Mouse (Mus musculus) heart, embryonic 10.5 days (tissue): Measurements from ENCODE around the gene Dyrk4. TPM values are rescaled to one million over a fixed set of nuclear protein-coding genes. Genes with fewer than 3 reads are reported as not detected.
A peak's percentile ranks its signal among the peaks of the same experiment; 100 is the strongest.

Experiments used
- DNase-seq: peaks from one replicate; pipeline ENCODE4 v3.0.0-alpha.2; 2017; ENCODE audit warnings: low spot score
- H3K27ac ChIP-seq: fragments of 300-500 bp; sonication (generic); 2 replicates; pipeline ENCODE4 v1.5.1; 2016; ENCODE audit warnings: mild to moderate bottlenecking
- H3K27me3 ChIP-seq: fragments of 300-500 bp; sonication (generic); 2 replicates; pipeline ENCODE4 v1.6.1; 2016; ENCODE audit warnings: mild to moderate bottlenecking; ENCODE audit not compliant: poor library complexity, insufficient read depth, severe bottlenecking
- H3K36me3 ChIP-seq: fragments of 300-500 bp; sonication (generic); 2 replicates; pipeline ENCODE4 v1.6.1; 2016; ENCODE audit warnings: mild to moderate bottlenecking, moderate library complexity
- H3K4me1 ChIP-seq: fragments of 300-500 bp; sonication (generic); 2 replicates; pipeline ENCODE4 v1.6.1; 2016; ENCODE audit warnings: mild to moderate bottlenecking
- H3K4me3 ChIP-seq: fragments of 300-500 bp; sonication (generic); 2 replicates; pipeline ENCODE4 v1.5.1; 2016; ENCODE audit warnings: mild to moderate bottlenecking, moderate library complexity
- H3K9me3 ChIP-seq: fragments of 300-500 bp; sonication (generic); 2 replicates; pipeline ENCODE4 v1.6.1; 2016; ENCODE audit warnings: mild to moderate bottlenecking, moderate library complexity
- WGBS: fragments of 180-500 bp; shearing (Covaris S2); methylation state at CpG from one replicate; pipeline ENCODE4 v1.1.7; 2016; 5-methylcytosine and 5-hydroxymethylcytosine counted together
- polyA plus RNA-seq: library from polyadenylated mRNA; unstranded; fragments of >200 nt; fragmentation: Nextera tagmentation; extraction: Ambion mirVana; gene quantifications from 2 replicates; pipeline ENCODE4 v1.2.1, GENCODE M21; 2016

Dyrk4 gene
- polyA plus RNA-seq, 1 experiment from 2014 or later: not detected

DNA sequence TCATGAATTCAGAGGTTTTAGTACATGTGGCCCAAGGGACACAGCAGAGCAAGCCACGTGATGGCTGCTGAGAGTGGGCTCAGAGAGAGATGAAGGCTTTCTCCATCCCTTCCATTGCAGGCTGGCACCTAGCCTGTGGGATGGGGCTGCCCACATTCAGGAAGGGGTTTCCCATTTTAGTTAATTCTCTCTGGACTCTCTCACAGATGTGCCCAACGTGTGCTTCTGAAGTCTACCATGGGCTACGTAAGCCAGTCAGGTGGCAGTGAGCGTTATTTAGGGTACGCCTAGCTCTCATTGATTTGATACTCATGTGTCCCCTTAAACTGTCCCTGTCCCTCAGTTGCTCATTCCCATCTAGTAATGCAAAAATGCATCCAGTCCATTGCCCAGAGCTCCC, 6.7 kb downstream of the Dyrk4 start:
- WGBS: 76% methylated on average over 5 of the region's 5 CpGs
- Histone ChIP-seq H3K27me3 (no peaks in the 10 kb centered on the region), H3K27ac (no peak overlapping the region)

DNA sequence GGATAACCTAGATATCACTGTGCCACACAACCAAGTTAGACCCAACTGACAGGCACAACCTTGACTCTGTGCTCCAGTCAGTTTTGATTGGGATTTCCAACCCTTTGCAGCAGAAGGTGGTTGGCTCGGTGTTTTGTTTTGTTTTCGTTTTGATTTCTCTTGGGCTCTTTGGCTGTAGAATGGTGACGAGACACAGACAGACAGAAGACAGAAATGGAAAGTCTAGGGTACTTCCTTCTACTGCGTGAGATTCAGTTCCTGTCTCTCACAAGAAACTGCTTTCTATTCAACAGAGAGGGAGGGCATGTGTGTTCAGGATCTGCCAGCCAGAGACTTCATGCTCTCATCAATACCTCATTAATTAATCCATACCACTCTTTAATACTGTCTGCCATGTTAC, 10.9 kb downstream of the Dyrk4 start:
- no peak for DNase-seq
- H3K4me1 ChIP-seq: no peaks in the 10 kb centered on the region
- H3K9me3 ChIP-seq: no peaks in the 10 kb centered on the region
- no peaks in the 10 kb centered on the region for H3K36me3 ChIP-seq
- no peak overlapping the region for H3K27ac ChIP-seq
- H3K27me3 ChIP-seq: no peaks in the 10 kb centered on the region
- 64% methylated on average over 4 of the region's 4 CpGs for WGBS
- H3K4me3 ChIP-seq: no peak overlapping the region

More for the DNA sequence above, 6.7 kb downstream of the Dyrk4 start:
- Histone ChIP-seq H3K36me3 (no peaks in the 10 kb centered on the region), H3K4me3 (no peak overlapping the region), H3K9me3 (no peaks in the 10 kb centered on the region), H3K4me1 (no peaks in the 10 kb centered on the region)
- peak; percentile 58 for DNase-seq

GRCm38 (mm10) chr6:126907876-126908275, 13.8 kb downstream of the Dyrk4 start:
- WGBS: 53% methylated on average over 3 of the region's 3 CpGs
- no peak for DNase-seq
- H3K27ac ChIP-seq: no peak overlapping the region
- no peak overlapping the region for H3K4me3 ChIP-seq
- H3K9me3 ChIP-seq: no peaks in the 10 kb centered on the region
- H3K36me3 ChIP-seq: no peaks in the 10 kb centered on the region
- no peaks in the 10 kb centered on the region for H3K27me3 ChIP-seq
- H3K4me1 ChIP-seq: no peaks in the 10 kb centered on the region

GRCm38 (mm10) chr6:126907378-126907777, 14.3 kb downstream of the Dyrk4 start:
- Histone ChIP-seq H3K9me3 (no peaks in the 10 kb centered on the region), H3K36me3 (no peaks in the 10 kb centered on the region), H3K27ac (no peak overlapping the region), H3K27me3 (no peaks in the 10 kb centered on the region), H3K4me1 (no peaks in the 10 kb centered on the region), H3K4me3 (no peak overlapping the region)
- WGBS: 67% methylated on average over 4 of the region's 5 CpGs
- no peak for DNase-seq

GRCm38 (mm10) chr6:126877118-126877517, 44.5 kb downstream of the Dyrk4 start:
- 0 out of 2 replicates have a peak, but pooled peaks cover 2% of the 10 kb centered on the region for H3K4me1 ChIP-seq
- H3K27ac ChIP-seq: no peak overlapping the region
- no peaks in the 10 kb centered on the region for H3K9me3 ChIP-seq
- no peak overlapping the region for H3K4me3 ChIP-seq
- peaks cover 14% of the 10 kb centered on the region for H3K27me3 ChIP-seq
- H3K36me3 ChIP-seq: no peaks in the 10 kb centered on the region
- 65% methylated on average over 8 of the region's 8 CpGs for WGBS
- DNase-seq: no peak

DNA sequence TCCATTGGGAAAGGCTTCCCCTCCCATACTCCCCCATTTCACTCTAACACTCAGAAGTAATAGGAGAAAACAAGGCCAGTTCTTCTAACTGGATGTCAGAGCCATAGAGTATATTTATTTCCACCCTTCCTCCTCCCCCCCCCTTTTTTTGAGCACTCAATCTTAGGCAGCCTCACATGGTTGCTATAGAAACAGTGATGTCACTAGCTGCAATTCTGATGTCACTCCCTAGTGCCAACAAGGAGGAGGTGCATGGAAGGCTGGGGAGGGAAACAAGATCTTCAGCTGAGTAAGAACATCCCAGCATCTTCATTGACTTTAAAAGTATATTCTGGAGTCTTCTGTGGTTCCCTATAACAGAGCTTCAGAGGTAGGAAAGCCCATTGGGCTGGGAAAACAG, 68.8 kb downstream of the Dyrk4 start, which contains the start of gene Akap3:
Gene Akap3, plus strand, starts transcription at position 218 of the 400 bp plus-strand sequence.
- no peak for DNase-seq
- no peaks in the 10 kb centered on the region for H3K36me3 ChIP-seq
- peaks cover 5% of the 10 kb centered on the region; the same call in 1 of the 2 replicates for H3K27me3 ChIP-seq
- H3K4me3 ChIP-seq: no peak within 1 kb of the TSS
- H3K9me3 ChIP-seq: no peaks in the 10 kb centered on the region
- H3K27ac ChIP-seq: no peak within 1 kb of the TSS
- peaks cover 8% of the 10 kb centered on the region for H3K4me1 ChIP-seq

DNA sequence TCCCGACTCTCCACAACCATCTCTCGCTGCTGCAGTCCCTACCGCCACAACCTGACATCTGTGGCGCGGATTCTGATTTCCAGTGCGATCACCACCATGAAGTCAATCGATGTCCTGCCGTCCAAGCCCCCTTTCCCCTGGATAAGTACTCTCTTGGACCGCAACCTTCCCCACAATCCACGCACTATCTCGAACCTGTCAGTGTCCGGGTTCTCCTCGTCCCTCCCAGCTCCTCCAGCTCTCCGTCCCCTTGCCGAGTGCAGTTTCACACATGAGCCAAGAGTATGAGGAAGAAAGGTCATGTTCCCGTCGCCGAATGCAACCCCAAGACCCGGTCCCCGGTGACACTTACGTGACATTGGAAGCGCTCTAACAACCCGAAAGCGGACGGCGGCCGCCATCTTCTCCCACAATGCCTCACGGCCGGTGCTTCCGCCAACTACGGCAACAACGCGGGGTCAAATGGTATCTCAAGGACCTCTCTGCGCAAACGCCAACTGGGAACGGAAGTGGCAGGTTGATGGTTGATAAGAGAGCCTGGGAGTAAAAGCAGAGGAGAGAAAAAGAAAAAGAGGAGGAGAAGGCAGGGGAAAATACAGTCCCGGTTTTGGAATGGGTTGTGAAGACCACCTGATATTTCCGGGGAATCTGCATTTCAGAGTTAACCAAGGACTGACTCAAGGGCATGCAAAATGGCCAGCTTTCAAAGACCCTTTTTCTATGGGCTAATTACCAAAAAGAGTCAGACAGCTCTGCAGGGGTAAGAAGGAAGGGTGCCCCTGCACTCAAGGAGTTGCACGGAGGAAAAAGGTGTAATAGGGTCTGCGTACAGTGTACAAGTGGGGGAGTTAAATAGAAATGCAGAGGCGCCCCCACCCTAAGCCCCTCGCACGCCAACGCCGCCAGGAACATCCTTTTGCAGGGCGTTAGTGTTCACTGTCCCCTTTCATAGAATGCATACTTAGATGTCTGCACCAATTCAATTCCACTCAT, 72.6 kb downstream of the Dyrk4 start, which contains the start of gene Ndufa9:
Gene Ndufa9, minus strand, starts transcription at position 425 of the 993 bp plus-strand sequence.
- WGBS: 7% methylated on average over 46 of the region's 46 CpGs
- Histone ChIP-seq H3K27ac (peak within 1 kb of the TSS; percentile 93), H3K9me3 (no peaks in the 10 kb centered on the region), H3K4me1 (peaks cover 13% of the 10 kb centered on the region), H3K36me3 (peaks cover 11% of the 10 kb centered on the region), H3K4me3 (peak within 1 kb of the TSS; percentile 78), H3K27me3 (peaks cover 5% of the 10 kb centered on the region; the same call in 1 of the 2 replicates)
- peak; percentile 95 for DNase-seq

- no peak overlapping the region for H3K27ac ChIP-seq
- H3K27me3 ChIP-seq: no peaks in the 10 kb centered on the region
- peaks cover 99% of the 10 kb centered on the region for H3K36me3 ChIP-seq
- no peak for DNase-seq
- 86% methylated on average over 8 of the region's 8 CpGs for WGBS
- no peak overlapping the region for H3K4me3 ChIP-seq
- H3K9me3 ChIP-seq: no peaks in the 10 kb centered on the region
- H3K4me1 ChIP-seq: no peaks in the 10 kb centered on the region
Measured at GRCm38 (mm10) chr6:126836628-126837027, 85.0 kb downstream of the Dyrk4 start.

Other genes starting within 250 kb of the Dyrk4 start
- gene Kcna6, start 181.2 kb downstream of the Dyrk4 start, polyA plus RNA-seq: 1.7 and 2.9 TPM in 2 replicates
- gene Ndufa9, start 72.7 kb downstream of the Dyrk4 start, polyA plus RNA-seq: 265 and 328 TPM in 2 replicates
- 0.06 TPM in 1 of 2 replicates, not detected in the other for gene Akap3, start 68.7 kb downstream of the Dyrk4 start, polyA plus RNA-seq
- 42.4 and 53.0 TPM in 2 replicates for gene Rad51ap1, start 17.7 kb upstream of the Dyrk4 start, polyA plus RNA-seq
- gene D6Wsu163e, start 18.1 kb upstream of the Dyrk4 start, polyA plus RNA-seq: 12.7 and 12.9 TPM in 2 replicates
- gene Fgf6, start 93.7 kb upstream of the Dyrk4 start, polyA plus RNA-seq: 0.24 and 0.30 TPM in 2 replicates
- gene Fgf23, start 151.1 kb upstream of the Dyrk4 start, polyA plus RNA-seq: 0.11 and 0.46 TPM in 2 replicates
- 9.0 and 12.6 TPM in 2 replicates for gene Tigar, start 187.7 kb upstream of the Dyrk4 start, polyA plus RNA-seq
- 914 and 924 TPM in 2 replicates for gene Ccnd2, start 230.4 kb upstream of the Dyrk4 start, polyA plus RNA-seq